Mouse (Mus musculus): ENCODE data around the gene Garnl3. TPM values are rescaled to one million over a fixed set of nuclear protein-coding genes. Genes with fewer than 3 reads are reported as not detected.

The Garnl3 gene
- total and polyA plus RNA-seq, 3 experiments: 0.08 to 0.19 TPM; not detected in 1

GRCm38 (mm10) chr2:32983617-32984016, 147.8 kb downstream of the Garnl3 start:
- H3K27ac ChIP-seq (ENCODE audit: insufficient read depth, low read depth): no peak overlapping the region
- in situ Hi-C loops (cut with MboI; ENCODE audit: low pct_ligation_motif_present, low pct_unique_long_range_greater_than_20kb, low sequenced_read_pairs) (loop anchor here (25.0 kb wide), 1 partner anchor 379 kb away; the partner anchor contains the start of gene Ralgps1), dilution Hi-C loops (cut with MboI; ENCODE audit: extremely low pct_ligation_motif_present, extremely low pct_unique_long_range_greater_than_20kb, low sequenced_read_pairs) (no loop called here)
- H3K4me1 ChIP-seq (ENCODE audit: control insufficient read depth in 1 of 2, insufficient read depth in 2 of 2): peaks cover 11 to 13% of the 10 kb centered on the region in 2 experiments
- no peak for TF ChIP-seq MAFK (IDR thresholded peaks at IDR 0.05; ENCODE audit: insufficient replicate concordance, low read length)
- TF ChIP-seq TBP (conservative IDR thresholded peaks at IDR 0.05; ENCODE audit: low read depth, low read length): no peak
- no peak for TF ChIP-seq MYC (IDR thresholded peaks at IDR 0.05; ENCODE audit: low read depth, low read length)
- no peak for TF ChIP-seq MXI1 (IDR thresholded peaks at IDR 0.05; ENCODE audit: low read depth, low read length)
- TF ChIP-seq NRF1 (IDR thresholded peaks at IDR 0.05; ENCODE audit: low read depth, low read length): no peak
- no peak for TF ChIP-seq TCF12 (IDR thresholded peaks at IDR 0.05; ENCODE audit: low read depth, low read length)
- TF ChIP-seq MAX (IDR thresholded peaks at IDR 0.05; ENCODE audit: low read length): no peak
- TF ChIP-seq MEF2A (IDR thresholded peaks at IDR 0.05; ENCODE audit: borderline replicate concordance, low read depth, low read length): no peak
- TF ChIP-seq ZC3H11A (IDR thresholded peaks at IDR 0.05; ENCODE audit: low read depth, low read length): no peak
- no peaks in the 10 kb centered on the region for H3K79me2 ChIP-seq (replicated peaks; ENCODE audit: control insufficient read depth, extremely low read depth, insufficient read depth, poor library complexity, severe bottlenecking)
- no peaks in the 10 kb centered on the region for H3K36me3 ChIP-seq (replicated peaks in 1 of 2; ENCODE audit: control insufficient read depth in 1 of 2, insufficient read depth in 1 of 2, low read length in 1 of 2)
- H3K27me3 ChIP-seq (replicated peaks): peaks cover 79% of the 10 kb centered on the region
- no peaks in the 10 kb centered on the region for H3K9me3 ChIP-seq (replicated peaks; ENCODE audit: low read length)
- no peak overlapping the region for H3K4me3 ChIP-seq (replicated peaks in 1 of 3; ENCODE audit: low read depth in 2 of 3, low read length in 2 of 3, poor library complexity in 1 of 3)
- no peak for DNase-seq (ENCODE audit: extremely low read depth)
- H3K4me2 ChIP-seq (ENCODE audit: insufficient read depth, low read depth, poor library complexity, severe bottlenecking): no peak overlapping the region
- no peak overlapping the region for H3K9ac ChIP-seq (ENCODE audit: insufficient read depth, low read depth)

GRCm38 (mm10) chr2:32982700-32983099, 148.8 kb downstream of the Garnl3 start:
- Histone ChIP-seq H3K4me1 (ENCODE audit: control insufficient read depth in 1 of 2, insufficient read depth in 2 of 2) (peaks cover 11 to 13% of the 10 kb centered on the region in 2 experiments), H3K9ac (ENCODE audit: insufficient read depth, low read depth) (peak overlapping the region; percentile 20; the same call in 1 of the 2 replicates), H3K4me3 (replicated peaks in 1 of 3; ENCODE audit: low read depth in 2 of 3, low read length in 2 of 3, poor library complexity in 1 of 3) (peak overlapping the region in 1 of 3 experiments; percentile 36), H3K27me3 (replicated peaks) (peaks cover 80% of the 10 kb centered on the region), H3K79me2 (replicated peaks; ENCODE audit: control insufficient read depth, extremely low read depth, insufficient read depth, poor library complexity, severe bottlenecking) (no peaks in the 10 kb centered on the region), H3K9me3 (replicated peaks; ENCODE audit: low read length) (no peaks in the 10 kb centered on the region), H3K4me2 (ENCODE audit: insufficient read depth, low read depth, poor library complexity, severe bottlenecking) (peak overlapping the region; percentile 90), H3K36me3 (replicated peaks in 1 of 2; ENCODE audit: control insufficient read depth in 1 of 2, insufficient read depth in 1 of 2, low read length in 1 of 2) (no peaks in the 10 kb centered on the region), H3K27ac (ENCODE audit: insufficient read depth, low read depth) (no peak overlapping the region)
- in situ Hi-C loops (cut with MboI; ENCODE audit: low pct_ligation_motif_present, low pct_unique_long_range_greater_than_20kb, low sequenced_read_pairs): loop anchor here (25.0 kb wide), 1 partner anchor 380 kb away; the partner anchor contains the start of gene Ralgps1
- TF ChIP-seq MYC (IDR thresholded peaks at IDR 0.05; ENCODE audit: low read depth, low read length): no peak
- TF ChIP-seq MXI1 (IDR thresholded peaks at IDR 0.05; ENCODE audit: low read depth, low read length): 0 out of 2 replicates have a peak, but pooled peaks have one; percentile 21
- no peak for TF ChIP-seq SMC3 (IDR thresholded peaks at IDR 0.05; ENCODE audit: low read depth, low read length)
- no peak for TF ChIP-seq RAD21 (IDR thresholded peaks at IDR 0.05; ENCODE audit: low read depth, low read length)
- TF ChIP-seq NRF1 (IDR thresholded peaks at IDR 0.05; ENCODE audit: low read depth, low read length): no peak
- no peak for DNase-seq (ENCODE audit: extremely low read depth)
- dilution Hi-C loops (cut with MboI; ENCODE audit: extremely low pct_ligation_motif_present, extremely low pct_unique_long_range_greater_than_20kb, low sequenced_read_pairs): no loop called here

DNA sequence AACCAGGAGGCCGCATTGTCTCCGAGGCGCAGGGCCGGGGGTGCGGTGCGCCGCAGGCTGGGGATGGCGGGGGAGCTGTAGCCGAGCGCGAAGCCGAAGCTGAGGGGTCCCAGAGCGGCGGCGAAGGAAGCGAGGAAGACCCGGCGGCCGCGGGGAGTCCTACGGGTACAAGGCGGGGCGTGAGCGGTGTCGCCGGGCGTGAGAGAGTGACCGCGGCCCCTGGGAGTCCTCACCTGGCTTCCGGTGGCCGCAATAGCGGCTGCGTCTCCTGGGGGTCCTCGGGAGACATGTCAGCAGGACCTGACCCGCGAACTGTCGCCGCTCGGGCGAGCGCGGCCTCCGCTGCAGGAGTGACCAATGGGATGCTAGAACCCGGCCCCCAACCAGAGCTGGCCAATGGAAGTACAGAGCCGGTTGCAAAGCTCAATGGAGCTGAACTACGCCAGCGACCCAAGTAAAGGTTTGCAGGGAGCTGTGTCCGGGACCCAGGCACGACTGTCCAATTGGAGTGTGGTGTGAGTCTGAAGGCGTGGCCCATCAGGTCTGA, 149.7 kb downstream of the Garnl3 start, which contains the start of gene Slc2a8:
Gene Slc2a8, minus strand, starts transcription at position 359 of the 547 bp plus-strand sequence.
- in situ Hi-C loops (cut with MboI; ENCODE audit: low pct_ligation_motif_present, low pct_unique_long_range_greater_than_20kb, low sequenced_read_pairs) (loop anchor here (25.0 kb wide), 1 partner anchor 381 kb away; the partner anchor contains the start of gene Ralgps1), dilution Hi-C loops (cut with MboI; ENCODE audit: extremely low pct_ligation_motif_present, extremely low pct_unique_long_range_greater_than_20kb, low sequenced_read_pairs) (no loop called here)
- H3K36me3 ChIP-seq (replicated peaks in 1 of 2; ENCODE audit: control insufficient read depth in 1 of 2, insufficient read depth in 1 of 2, low read length in 1 of 2): no peaks in the 10 kb centered on the region
- H3K4me2 ChIP-seq (ENCODE audit: insufficient read depth, low read depth, poor library complexity, severe bottlenecking): peak within 1 kb of the TSS; percentile 90
- H3K79me2 ChIP-seq (replicated peaks; ENCODE audit: control insufficient read depth, extremely low read depth, insufficient read depth, poor library complexity, severe bottlenecking): no peaks in the 10 kb centered on the region
- peak within 1 kb of the TSS; percentile 51 for H3K9ac ChIP-seq (ENCODE audit: insufficient read depth, low read depth)
- TF ChIP-seq KAT2A (IDR thresholded peaks at IDR 0.05; ENCODE audit: insufficient replicate concordance, low read length) (no peak), MYC (IDR thresholded peaks at IDR 0.05; ENCODE audit: low read depth, low read length) (no peak), ZKSCAN1 (IDR thresholded peaks at IDR 0.05; ENCODE audit: borderline replicate concordance, low read depth, low read length) (no peak), TCF12 (IDR thresholded peaks at IDR 0.05; ENCODE audit: low read depth, low read length) (no peak; the same call in 1 of the 2 replicates), UBTF (IDR thresholded peaks at IDR 0.05; ENCODE audit: low read depth, low read length) (no peak), HCFC1 (IDR thresholded peaks at IDR 0.05; ENCODE audit: low read depth, low read length) (no peak), ELF1 (IDR thresholded peaks at IDR 0.05; ENCODE audit: low read depth, low read length) (no peak), GABPA (IDR thresholded peaks at IDR 0.05; ENCODE audit: insufficient replicate concordance, low read depth, low read length) (no peak), CHD1 (IDR thresholded peaks at IDR 0.05; ENCODE audit: low read depth, low read length) (no peak), E2F4 (IDR thresholded peaks at IDR 0.05; ENCODE audit: insufficient replicate concordance, low read depth, low read length) (no peak), CHD2 (IDR thresholded peaks at IDR 0.05; ENCODE audit: low read length) (peak; percentile 66; the same call in 1 of the 2 replicates), USF2 (conservative IDR thresholded peaks at IDR 0.05; ENCODE audit: low read depth, low read length) (no peak), ZC3H11A (IDR thresholded peaks at IDR 0.05; ENCODE audit: low read depth, low read length) (no peak), MAZ (IDR thresholded peaks at IDR 0.05; ENCODE audit: low read depth, low read length) (no peak), MXI1 (IDR thresholded peaks at IDR 0.05; ENCODE audit: low read depth, low read length) (no peak), POLR2A (IDR thresholded peaks at IDR 0.05; ENCODE audit: low read depth, low read length) (peak; percentile 76)
- peaks cover 71% of the 10 kb centered on the region for H3K27me3 ChIP-seq (replicated peaks)
- H3K4me1 ChIP-seq (ENCODE audit: control insufficient read depth in 1 of 2, insufficient read depth in 2 of 2): peaks cover 11 to 13% of the 10 kb centered on the region in 2 experiments
- no peak within 1 kb of the TSS for H3K27ac ChIP-seq (ENCODE audit: insufficient read depth, low read depth)
- DNase-seq (ENCODE audit: extremely low read depth): peak; percentile 89
- no peaks in the 10 kb centered on the region for H3K9me3 ChIP-seq (replicated peaks; ENCODE audit: low read length)
- H3K4me3 ChIP-seq (replicated peaks in 1 of 3; ENCODE audit: low read depth in 2 of 3, low read length in 2 of 3, poor library complexity in 1 of 3): peak within 1 kb of the TSS; percentile 40 to 72 (median 53)

All from CH12.LX (cell line).